Mouse (Mus musculus) left cerebral cortex, adult 18-20 months (tissue): ENCODE data around the gene Pef1. TPM values are rescaled to one million over a fixed set of nuclear protein-coding genes. Genes with fewer than 3 reads are reported as not detected.

Experiments
- DNase-seq, 2 experiments: peaks; one replicate each; pipeline ENCODE4 v3.0.0; 2021 to 2022; ENCODE audit warnings: low spot score in 2 of 2, mixed read lengths in 1 of 2
- long read RNA-seq, 2 experiments: library from polyadenylated mRNA; stranded (forward); transcript quantifications; one replicate each; pipeline ENCODE4 v2.0.0; 2021
- total RNA-seq, 2 experiments: library from RNA; stranded (reverse); gene quantifications; 2 replicates each; pipeline ENCODE4 v1.2.3; 2021

The Pef1 gene
- 10 to 100 TPM; 79.7 to 82.3 TPM for total RNA-seq
- long read RNA-seq, experiment 1, transcript Pef1-201 (5 exons, 1,551 nt): major isoform, 84 of 94 reads
- long read RNA-seq, experiment 1, partial matches to known transcripts: 6 of 94 reads
- long read RNA-seq, experiment 1, other reads (novel, unspliced or antisense): 4 of 94 reads
- long read RNA-seq, experiment 2, transcript Pef1-201 (5 exons, 1,551 nt): major isoform, 83 of 94 reads
- long read RNA-seq, experiment 2, partial matches to known transcripts: 6 of 94 reads
- long read RNA-seq, experiment 2, other reads (novel, unspliced or antisense): 5 of 94 reads

GRCm38 (mm10) chr4:130102111-130102651 is at the start of gene Pef1:
Gene Pef1 (plus strand): TSS chr4:130102558.
- DNase-seq: no peak

GRCm38 (mm10) chr4:130053111-130053510 is 49.2 kb upstream of the Pef1 start:
- DNase-seq: no peak

- no peak for DNase-seq
These were observed 47.6 kb upstream of the Pef1 start for GRCm38 (mm10) chr4:130054727-130055126.

- DNase-seq: no peak
These were observed 47.0 kb upstream of the Pef1 start for GRCm38 (mm10) chr4:130055160-130056010.

- DNase-seq: no peak
These were observed 46.4 kb upstream of the Pef1 start for GRCm38 (mm10) chr4:130056011-130056322.

- no peak for DNase-seq
These were observed 45.9 kb upstream of the Pef1 start for GRCm38 (mm10) chr4:130056471-130056870.

GRCm38 (mm10) chr4:130060937-130061336 is 41.4 kb upstream of the Pef1 start:
- no peak for DNase-seq

- DNase-seq: no peak
These were observed 39.2 kb upstream of the Pef1 start for GRCm38 (mm10) chr4:130063191-130063590.

- no peak for DNase-seq
These were observed 35.5 kb upstream of the Pef1 start for GRCm38 (mm10) chr4:130066816-130067215.

GRCm38 (mm10) chr4:130070523-130070922 is 31.8 kb upstream of the Pef1 start:
- DNase-seq: no peak

- no peak for DNase-seq
These were observed 30.6 kb upstream of the Pef1 start for GRCm38 (mm10) chr4:130071758-130072157.

GRCm38 (mm10) chr4:130073367-130073766 is 29.0 kb upstream of the Pef1 start:
- DNase-seq: no peak

GRCm38 (mm10) chr4:130074761-130075515 is 27.4 kb upstream of the Pef1 start:
- DNase-seq: peak in 1 of 2 experiments; percentile 26

GRCm38 (mm10) chr4:130076856-130077255 is 25.5 kb upstream of the Pef1 start:
- no peak for DNase-seq

- peak; percentile 37 to 42 for DNase-seq
These were observed 23.4 kb upstream of the Pef1 start for GRCm38 (mm10) chr4:130078816-130079485.

- DNase-seq: no peak
These were observed 22.8 kb upstream of the Pef1 start for GRCm38 (mm10) chr4:130079521-130079920.

- DNase-seq: peak; percentile 58 to 78
These were observed 20.8 kb upstream of the Pef1 start for GRCm38 (mm10) chr4:130081345-130082190.

GRCm38 (mm10) chr4:130082211-130082610 is 20.1 kb upstream of the Pef1 start:
- DNase-seq: no peak

GRCm38 (mm10) chr4:130084331-130084945 is 17.9 kb upstream of the Pef1 start:
- DNase-seq: peak; percentile 29 to 37
